ENCODE assay signal across 8 mouse cellular contexts in the genomic region with DNA sequence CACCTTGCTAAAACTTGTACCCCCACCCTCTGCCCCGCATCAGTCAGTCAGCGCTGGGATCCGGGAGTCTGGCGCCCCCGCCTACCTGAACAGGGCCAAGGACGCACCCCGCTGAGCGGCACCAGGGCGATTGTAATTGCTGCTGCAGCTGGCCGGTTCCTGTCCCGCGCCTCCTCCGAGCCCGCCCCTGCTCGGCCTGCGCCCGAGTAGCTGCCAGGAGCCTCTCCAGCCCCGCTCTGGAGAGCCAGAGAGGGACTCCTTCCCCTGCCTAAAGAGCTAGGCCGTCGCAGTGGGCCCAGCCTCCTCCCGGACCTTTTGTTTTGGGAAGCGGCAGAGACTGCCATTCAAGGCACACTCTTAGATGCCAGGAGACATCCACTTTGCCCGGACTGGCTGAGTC. TPM values are rescaled to one million over a fixed set of nuclear protein-coding genes. Genes with fewer than 3 reads are reported as not detected.
DNase-seq lines count a peak whose midpoint lies in the region; ATAC-seq and TF ChIP-seq lines count a peak whose summit lies in the region.
"Had no signal": no experiment of that assay in that cellular context is flagged by ENCODE, and none has a peak within 500 bp of the region (broad histone marks: within the 10 kb centered on the region; RNA-seq: fewer than 3 reads in every experiment).

No protein-coding gene starts in this region.

- no peak overlapping the region for H3K27ac ChIP-seq in intestine, embryonic 16.5 days (ENCODE audit: low read length)
- no peak overlapping the region for H3K27ac ChIP-seq in testis, adult 2 months (ENCODE audit: control insufficient read depth, insufficient read depth, low read depth, low read length)
- H3K27ac ChIP-seq: liver, embryonic 15.5 days had no signal

- DNase-seq in ZHBTc4 (ENCODE audit: low read depth, low spot score), result peak; percentile 83
- peak; percentile 40 for DNase-seq in embryo, embryonic 10.5 days (ENCODE audit: low spot score)
- DNase-seq in heart, adult 18-20 months, result peak; percentile 67 to 75
- peak; percentile 21 for DNase-seq in lung, postnatal 36 days
- no peak for DNase-seq in natural killer cell, adult 2 months (ENCODE audit: low spot score in 2 of 2)

- TF ChIP-seq POLR2A in testis, adult 2 months (IDR thresholded peaks at IDR 0.05; ENCODE audit: control insufficient read depth, low read depth, low read length), result no peak

- peak overlapping the region; percentile 18 for H3K4me3 ChIP-seq in intestine, embryonic 16.5 days (ENCODE audit: low read length)
- peak overlapping the region; percentile 7 for H3K4me3 ChIP-seq in testis, adult 2 months (ENCODE audit: control insufficient read depth, low read depth, low read length)
- H3K4me3 ChIP-seq: liver, embryonic 15.5 days had no signal

- ATAC-seq in intestine, embryonic 16.5 days, result no peak

- peak overlapping the region; percentile 17 for H3K9ac ChIP-seq in intestine, embryonic 16.5 days (ENCODE audit: low read depth, low read length)
- H3K9ac ChIP-seq: liver, embryonic 15.5 days had no signal

- no peak for TF ChIP-seq CTCF in testis, adult 2 months (IDR thresholded peaks at IDR 0.05; ENCODE audit: control insufficient read depth, insufficient read depth, insufficient replicate concordance, low read depth, low read length)

- H3K27me3 ChIP-seq in intestine, embryonic 16.5 days (replicated peaks; ENCODE audit: control insufficient read depth, insufficient read depth, low read length), result peaks cover 4% of the 10 kb centered on the region; the same call in 1 of the 2 replicates
- H3K27me3 ChIP-seq in testis, adult 2 months (ENCODE audit: control insufficient read depth, insufficient read depth, low read length), result no peaks in the 10 kb centered on the region

- H3K9me3 ChIP-seq in intestine, embryonic 16.5 days (ENCODE audit: control insufficient read depth, low read length), result no peaks in the 10 kb centered on the region
- H3K9me3 ChIP-seq: liver, embryonic 15.5 days had no signal

- H3K4me1 ChIP-seq in intestine, embryonic 16.5 days (ENCODE audit: control insufficient read depth, insufficient read depth, low read length), result peaks cover 5% of the 10 kb centered on the region; the same call in 1 of the 2 replicates
- H3K4me1 ChIP-seq in testis, adult 2 months (ENCODE audit: control insufficient read depth, insufficient read depth, low read length), result peaks cover 7% of the 10 kb centered on the region
- H3K4me1 ChIP-seq: liver, embryonic 15.5 days had no signal

- no peaks in the 10 kb centered on the region for H3K36me3 ChIP-seq in intestine, embryonic 16.5 days (ENCODE audit: control insufficient read depth, insufficient read depth, low read length)
- H3K36me3 ChIP-seq in testis, adult 2 months (ENCODE audit: control insufficient read depth, insufficient read depth, low read length), result no peaks in the 10 kb centered on the region
- H3K36me3 ChIP-seq: liver, embryonic 15.5 days had no signal

- 4% methylated on average over 23 of the region's 23 CpGs for WGBS in intestine, embryonic 16.5 days

- H3K4me2 ChIP-seq in intestine, embryonic 16.5 days (ENCODE audit: low read depth, low read length), result no peak overlapping the region
- H3K4me2 ChIP-seq: liver, embryonic 15.5 days had no signal

RNA-seq across cellular contexts. Expression of a gene that starts 19.1 kb away (rescaled TPM):
- total RNA-seq in heart, adult 18-20 months (2021), result under 1 TPM; 0.12 to 0.44 TPM
- polyA plus RNA-seq in intestine, embryonic 16.5 days (2015; fragmentation: Nextera tagmentation; extraction: Ambion mirVana), result 0.20 and 0.31 TPM in 2 replicates
- 2.6 and 3.8 TPM in 2 replicates for polyA plus RNA-seq in testis, adult 2 months (2012; rRNA removed)
- polyA plus RNA-seq: liver, embryonic 15.5 days had no signal

RNA-seq across cellular contexts. Expression of a gene that starts 30.9 kb away (rescaled TPM):
- 1 to 10 TPM in 1 of 2 experiments, under 1 TPM in 1; 0.60 to 1.0 TPM for total RNA-seq in heart, adult 18-20 months (2021)
- polyA plus RNA-seq in intestine, embryonic 16.5 days (2015; fragmentation: Nextera tagmentation; extraction: Ambion mirVana), result 3.4 TPM in 2 replicates
- 31.5 and 32.0 TPM in 2 replicates for polyA plus RNA-seq in testis, adult 2 months (2012; rRNA removed)

RNA-seq across cellular contexts. Expression of a gene that starts 39.1 kb away (rescaled TPM):
- total RNA-seq in heart, adult 18-20 months (2021), result 10 to 100 TPM; 12.2 to 14.7 TPM
- 38.7 and 40.7 TPM in 2 replicates for polyA plus RNA-seq in intestine, embryonic 16.5 days (2015; fragmentation: Nextera tagmentation; extraction: Ambion mirVana)
- polyA plus RNA-seq in testis, adult 2 months (2012; rRNA removed), result 24.0 and 26.3 TPM in 2 replicates

RNA-seq across cellular contexts. Expression of a gene that starts 40.5 kb away (rescaled TPM):
- total RNA-seq in heart, adult 18-20 months (2021), result not detected
- polyA plus RNA-seq in intestine, embryonic 16.5 days (2015; fragmentation: Nextera tagmentation; extraction: Ambion mirVana), result 0.29 TPM in 1 of 2 replicates, not detected in the other
- polyA plus RNA-seq in testis, adult 2 months (2012; rRNA removed), result 1,348 and 1,420 TPM in 2 replicates

RNA-seq across cellular contexts. Expression of a gene that starts 53.2 kb away (rescaled TPM):
- 100 to 1,000 TPM; 126 to 128 TPM for total RNA-seq in heart, adult 18-20 months (2021)
- 171 and 184 TPM in 2 replicates for polyA plus RNA-seq in intestine, embryonic 16.5 days (2015; fragmentation: Nextera tagmentation; extraction: Ambion mirVana)
- 104 and 150 TPM in 2 replicates for polyA plus RNA-seq in testis, adult 2 months (2012; rRNA removed)

Comparison
In these comparisons a context has a peak if more than half of its experiments do, and no peak if none do; other contexts are left out.
1. DNase-seq: peak in ZHBTc4 (single experiment), embryo, embryonic 10.5 days (single experiment), heart, adult 18-20 months (2 of 2) and lung, postnatal 36 days (single experiment); none in natural killer cell, adult 2 months (0 of 2).